Mouse (Mus musculus): ENCODE data around the gene Serpinb1b.

Serpinb1b gene

GRCm38 (mm10) chr13:33095575-33095974 lies 17.2 kb downstream of the Serpinb1b start:
- no peak for DNase-seq

- DNase-seq = no peak
Measured at GRCm38 (mm10) chr13:33105626-33106025, 27.3 kb downstream of the Serpinb1b start.

- no peak for DNase-seq
Measured at GRCm38 (mm10) chr13:33113054-33113453, 34.7 kb downstream of the Serpinb1b start.

- DNase-seq = no peak
Measured at GRCm38 (mm10) chr13:33137717-33138116, 59.3 kb downstream of the Serpinb1b start.

GRCm38 (mm10) chr13:33141435-33141834 lies 63.1 kb downstream of the Serpinb1b start:
- DNase-seq = no peak
